Mouse (Mus musculus) left cerebral cortex, postnatal 10 days (tissue): ENCODE results near the gene Gnl1. TPM values are rescaled to one million over a fixed set of nuclear protein-coding genes. Genes with fewer than 3 reads are reported as not detected.
"Not testable (repeated sequence)": the region's sequence is repeated elsewhere in the genome, so short reads cannot be mapped to it uniquely, and the experiment has no call there.

Source experiments
- DNase-seq, 2 experiments: peaks; one replicate each; pipeline ENCODE4 v3.0.0; 2021 to 2022; ENCODE audit warnings: low spot score in 2 of 2, mixed read lengths in 1 of 2; ENCODE audit errors: extremely low spot score in 1 of 2
- intact Hi-C: fragments of 180-260 bp; cut with DNase I; formaldehyde crosslinking; loops from one replicate; pipeline ENCODE4 v1.15.1; 2025
- total RNA-seq, 2 experiments: library from RNA; stranded (reverse); gene quantifications; 2 replicates each; pipeline ENCODE4 v1.2.3; 2021

Gene Gnl1
- total RNA-seq, 2 experiments from 2014 or later = 133 to 141 TPM

DNA sequence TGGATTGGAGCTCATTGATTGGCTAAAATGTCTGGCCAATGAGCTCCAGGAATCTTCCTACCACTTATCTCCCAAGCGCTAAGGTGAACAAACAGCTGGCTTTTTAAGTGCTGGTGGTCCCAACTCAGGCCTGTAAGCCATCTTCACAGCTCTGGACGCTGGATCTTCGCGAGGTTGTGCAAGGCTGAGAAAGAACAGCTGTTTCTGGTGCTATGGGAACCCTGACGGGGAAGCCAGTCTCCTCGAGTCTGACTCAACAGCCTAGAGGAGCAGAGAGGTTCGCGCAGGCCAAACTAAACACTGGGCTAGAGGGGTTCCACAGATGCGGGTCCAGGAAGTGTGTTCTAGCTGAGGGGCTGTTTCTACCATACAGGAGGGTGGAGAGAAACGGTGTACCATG, 12.1 kb downstream of the Gnl1 start:
- no peak for DNase-seq
- intact Hi-C loops = loop anchor here (10.0 kb wide), 1 partner anchor 53 kb away; the partner anchor contains the start of genes Gm6034 and H2-T22

DNA sequence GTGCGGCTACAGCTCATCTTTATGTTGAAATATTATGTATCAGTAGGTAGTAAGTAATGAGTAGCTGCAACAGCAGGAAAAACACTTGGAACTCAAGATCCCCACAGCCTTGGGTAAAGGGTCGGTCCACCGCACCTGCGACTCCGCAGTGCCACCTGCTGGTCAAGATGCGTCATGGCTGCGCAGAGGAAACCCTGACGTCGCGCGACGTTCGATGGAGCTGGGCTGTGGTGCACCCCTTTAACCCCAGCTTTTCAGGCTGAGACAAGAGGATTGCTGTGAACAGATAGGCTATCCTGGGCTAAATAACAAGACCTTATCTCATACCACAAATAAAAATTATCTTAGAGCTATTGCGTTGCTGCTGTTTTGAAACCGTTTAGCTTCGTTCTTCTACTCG, 14.0 kb downstream of the Gnl1 start:
- intact Hi-C loops = loop anchor here (10.0 kb wide), 1 partner anchor 51 kb away; the partner anchor contains the start of genes Gm6034 and H2-T22
- peak; percentile 73 to 84 for DNase-seq

- intact Hi-C loops = loop anchor here (10.0 kb wide), 1 partner anchor 50 kb away; the partner anchor contains the start of genes Gm6034 and H2-T22
- peak; percentile 79 to 86 for DNase-seq
These were observed 14.7 kb downstream of the Gnl1 start for GRCm38 (mm10) chr17:35994175-35994878.

- intact Hi-C loops = loop anchor here (5.0 to 10.0 kb wide), 3 partner anchors 50 to 197 kb away; partner anchors contain the start of genes Gm6034, H2-T22 and H2-T3
- no peak for DNase-seq
These were observed 15.2 kb downstream of the Gnl1 start for GRCm38 (mm10) chr17:35994879-35995240.

GRCm38 (mm10) chr17:35996949-35997348, 17.3 kb downstream of the Gnl1 start:
- peak; percentile 91 to 93 for DNase-seq
- intact Hi-C loops = loop anchor here (5.0 to 10.0 kb wide), 3 partner anchors 48 to 195 kb away; partner anchors contain the start of genes Gm6034, H2-T22 and H2-T3

GRCm38 (mm10) chr17:35997713-35998510, 18.3 kb downstream of the Gnl1 start:
- no peak for DNase-seq
- intact Hi-C loops = loop anchor here (5.0 to 10.0 kb wide), 3 partner anchors 47 to 194 kb away; partner anchors contain the start of genes Gm6034, H2-T22 and H2-T3

- intact Hi-C loops = loop anchor here (5.0 to 10.0 kb wide), 3 partner anchors 46 to 194 kb away; partner anchors contain the start of genes Gm6034, H2-T22 and H2-T3
- DNase-seq = no peak
These were observed 19.1 kb downstream of the Gnl1 start for GRCm38 (mm10) chr17:35998545-35999305.

DNA sequence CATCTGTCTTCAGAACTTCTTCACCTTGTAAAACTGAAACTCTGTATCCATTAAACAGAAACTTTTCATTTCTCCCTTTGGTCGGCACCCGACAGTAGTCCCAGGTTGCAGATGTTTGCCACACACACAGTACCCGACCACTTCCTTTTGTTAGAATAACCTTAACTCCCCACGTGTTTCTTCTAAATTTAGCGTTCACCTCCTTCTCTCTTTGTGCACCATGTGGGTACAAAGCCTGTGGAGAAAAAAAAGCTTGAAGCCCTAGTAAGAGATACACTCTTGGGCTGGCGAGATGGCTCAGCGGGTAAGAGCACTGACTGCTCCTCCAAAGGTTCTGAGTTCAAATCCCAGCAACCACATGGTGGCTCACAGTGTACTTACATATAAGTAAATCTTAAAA, 19.7 kb downstream of the Gnl1 start:
- DNase-seq = no peak
- intact Hi-C loops = loop anchor here (5.0 to 10.0 kb wide), 3 partner anchors 45 to 193 kb away; partner anchors contain the start of genes Gm6034, H2-T22 and H2-T3

GRCm38 (mm10) chr17:36000349-36000748, 20.7 kb downstream of the Gnl1 start:
- intact Hi-C loops = no loop called here
- DNase-seq = no peak

DNA sequence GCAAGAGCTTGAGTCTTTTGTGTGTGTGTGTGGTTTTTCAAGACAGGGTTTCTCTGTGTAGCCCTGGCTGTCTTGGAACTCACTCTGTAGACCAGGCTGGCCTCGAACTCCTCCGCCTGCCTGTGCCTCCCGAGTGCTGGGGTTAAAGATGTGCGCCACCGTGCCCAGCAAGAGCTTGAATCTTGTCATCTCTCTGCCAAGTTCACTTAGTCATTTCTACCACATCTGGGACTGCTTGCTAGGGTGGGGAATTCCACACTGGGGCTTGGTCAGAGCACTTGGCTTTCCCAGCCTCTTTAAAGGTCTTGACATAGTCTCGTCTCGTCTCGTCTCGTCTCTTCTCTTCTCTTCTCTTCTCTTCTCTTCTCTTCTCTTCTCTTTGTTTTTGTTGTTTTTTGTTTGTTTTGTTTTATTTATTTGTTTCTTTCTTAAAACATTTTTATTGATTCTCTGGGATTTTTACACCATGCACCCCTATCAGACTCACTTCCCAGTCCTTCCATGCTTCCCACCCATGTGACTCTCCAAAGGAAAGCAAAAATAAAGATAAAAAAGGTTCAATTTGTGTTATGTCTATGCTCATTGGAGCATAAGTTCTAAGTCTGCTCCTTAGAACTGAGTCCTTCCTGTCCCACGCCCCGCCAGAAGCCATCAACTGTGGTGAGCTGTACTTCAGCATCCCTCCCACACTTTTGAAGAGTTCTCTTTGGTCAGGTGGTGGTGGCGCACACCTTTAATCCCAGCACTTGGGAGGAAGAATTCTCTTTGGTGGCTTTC, 21.7 kb downstream of the Gnl1 start:
- DNase-seq = no peak
- intact Hi-C loops = no loop called here

DNA sequence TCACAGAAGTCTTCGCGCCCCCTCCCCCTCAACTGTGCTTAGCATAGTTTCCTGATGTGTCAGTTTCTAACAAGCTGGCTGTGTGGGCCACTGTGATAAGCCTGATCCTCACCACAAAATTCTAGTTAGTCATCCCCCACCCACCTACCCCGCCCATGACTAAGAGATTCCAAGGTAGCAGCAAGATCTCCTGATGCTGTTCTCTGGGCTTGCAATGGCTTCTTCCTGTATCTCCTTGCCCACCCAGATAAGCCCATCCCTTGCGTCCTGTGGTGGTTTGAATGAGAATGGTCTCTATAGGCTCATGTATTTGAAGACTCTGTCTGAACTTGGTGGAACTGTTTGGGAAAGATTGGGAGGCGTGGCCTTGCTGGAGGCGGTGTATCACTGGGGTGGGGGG, 22.3 kb downstream of the Gnl1 start:
- intact Hi-C loops = no loop called here
- DNase-seq = no peak

DNA sequence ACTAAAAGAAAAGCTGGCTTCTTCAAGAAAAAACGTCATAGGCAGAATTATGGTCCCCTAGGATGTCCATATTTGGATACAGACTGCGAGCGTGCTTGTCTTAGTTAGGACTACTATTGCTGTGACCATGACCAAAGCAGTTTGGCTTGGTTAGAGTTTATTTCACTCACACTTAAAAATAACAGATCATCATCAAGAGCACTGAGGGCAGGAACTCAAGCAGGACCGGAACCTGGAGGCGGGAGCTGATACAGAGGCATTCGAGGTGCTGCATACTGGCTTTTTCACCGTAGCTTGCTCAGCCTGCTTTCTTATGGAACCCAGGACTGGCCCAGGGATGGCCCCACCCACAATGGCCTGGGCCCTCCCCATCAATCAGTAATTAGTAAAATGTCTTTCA, 23.7 kb downstream of the Gnl1 start:
- no peak for DNase-seq
- intact Hi-C loops = no loop called here

DNA sequence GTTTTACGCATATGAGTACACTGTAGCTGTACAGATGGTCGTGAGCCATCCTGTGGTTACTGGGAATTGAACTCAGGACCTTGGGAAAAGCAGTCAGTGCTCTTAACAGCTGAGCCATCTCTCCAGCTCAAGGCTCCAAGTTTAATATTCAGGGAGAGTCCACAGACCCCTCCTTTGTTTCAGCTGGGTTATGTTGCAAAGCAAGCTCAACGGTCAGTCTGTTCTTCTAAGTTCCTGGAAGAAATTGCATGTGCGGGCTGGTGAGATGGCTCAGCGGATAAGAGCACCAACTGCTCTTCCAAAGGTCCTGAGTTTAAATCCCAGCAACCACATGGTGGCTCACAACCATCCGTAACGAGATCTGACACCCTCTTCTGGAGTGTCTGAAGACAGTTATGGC, 24.8 kb downstream of the Gnl1 start:
- DNase-seq, intact Hi-C loops: not testable (repeated sequence)

DNA sequence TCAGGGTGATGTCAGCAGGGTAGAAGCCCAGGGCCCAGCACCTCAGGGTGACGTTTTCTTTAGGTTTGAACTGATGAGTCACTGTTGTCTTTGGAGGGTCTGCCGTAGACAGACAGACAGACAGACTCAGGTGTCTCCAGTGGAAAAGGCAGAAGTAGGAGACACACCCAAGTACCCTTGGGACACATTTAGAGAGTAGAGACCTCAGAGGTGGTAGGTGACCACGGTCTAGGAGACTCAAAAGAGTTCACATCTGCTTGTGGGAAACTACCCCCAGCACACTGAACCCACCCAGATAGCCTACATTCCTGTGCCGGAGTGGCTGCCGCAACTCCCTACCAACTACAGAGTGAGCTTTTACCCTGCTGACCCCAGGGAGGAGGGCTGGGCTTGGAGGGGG, 35.3 kb downstream of the Gnl1 start:
- intact Hi-C loops = no loop called here
- DNase-seq = no peak

DNA sequence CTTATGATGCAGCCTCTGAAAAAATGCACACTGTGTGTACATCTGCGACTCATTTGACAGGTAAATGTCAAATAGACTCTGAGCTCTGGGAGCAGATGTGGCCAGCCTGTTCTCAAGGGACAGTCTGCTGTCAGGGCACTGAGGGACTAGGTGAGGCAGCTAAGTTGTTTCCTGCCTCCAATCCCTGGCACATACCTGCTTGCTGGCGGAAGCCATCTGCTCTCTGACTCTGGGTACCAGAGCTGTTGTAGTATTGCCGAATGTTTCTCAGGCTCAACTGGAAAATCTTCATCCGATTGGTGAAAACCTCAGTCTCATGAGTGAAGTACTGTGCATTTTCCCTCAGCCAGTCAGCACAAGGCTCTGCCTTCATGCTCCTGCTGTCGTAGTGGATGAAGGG, 37.4 kb downstream of the Gnl1 start:
- no peak for DNase-seq
- intact Hi-C loops = no loop called here

GRCm38 (mm10) chr17:36018979-36019378, 39.3 kb downstream of the Gnl1 start:
- intact Hi-C loops = no loop called here
- no peak for DNase-seq

DNA sequence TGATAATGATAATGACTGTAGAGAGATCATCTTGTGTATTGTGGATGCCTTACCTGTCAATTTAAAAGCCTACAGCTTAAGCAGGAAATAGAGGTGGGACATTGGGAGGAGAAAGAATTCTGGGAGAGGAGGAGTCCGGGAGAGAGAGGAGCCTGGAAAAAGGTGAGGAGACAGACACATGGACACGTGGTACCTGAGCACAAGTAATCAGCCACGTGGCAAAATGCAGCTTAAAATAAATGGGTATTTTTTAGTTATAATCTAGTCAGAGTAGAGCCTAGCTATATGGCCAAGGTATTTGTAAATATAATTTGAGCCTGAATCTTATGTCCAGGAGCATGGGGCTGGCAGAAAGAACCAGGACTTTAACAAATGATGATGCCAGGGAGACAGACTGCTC, 39.9 kb downstream of the Gnl1 start:
- intact Hi-C loops = no loop called here
- no peak for DNase-seq
